Mouse (Mus musculus) CH12.LX (cell line): ENCODE results near the gene Pttg1ip. TPM values are rescaled to one million over a fixed set of nuclear protein-coding genes. Genes with fewer than 3 reads are reported as not detected.
A peak's percentile ranks its signal among the peaks of the same experiment; 100 is the strongest.

Source experiments
- DNase-seq: peaks from one replicate; pipeline ENCODE4 v3.0.0-alpha.2; 2013; ENCODE audit errors: extremely low read depth
- H3K27ac ChIP-seq: 2 replicates; pipeline ENCODE4 v1.5.1; 2012; ENCODE audit warnings: low read depth, mild to moderate bottlenecking, control low read depth, moderate library complexity; ENCODE audit not compliant: insufficient read depth
- H3K27me3 ChIP-seq: replicated peaks from 2 replicates; pipeline ENCODE3; 2012; ENCODE audit warnings: inconsistent platforms
- H3K36me3 ChIP-seq, 2 experiments: replicated peaks in 1 of 2; 2 replicates each; pipeline versions ENCODE3 to v1.6.1; 2012; ENCODE audit warnings: inconsistent platforms in 1 of 2, low read length in 1 of 2, mild to moderate bottlenecking in 1 of 2, mixed read lengths in 1 of 2, moderate library complexity in 1 of 2; ENCODE audit not compliant: control insufficient read depth in 1 of 2, insufficient read depth in 1 of 2
- H3K4me1 ChIP-seq, 2 experiments: 2 replicates each; pipeline ENCODE4 v1.6.1; 2012; ENCODE audit warnings: inconsistent platforms in 1 of 2, moderate library complexity in 1 of 2; ENCODE audit not compliant: insufficient read depth in 2 of 2, control insufficient read depth in 1 of 2
- H3K4me2 ChIP-seq: 2 replicates; pipeline ENCODE4 v1.6.1; 2012; ENCODE audit warnings: low read depth, mild to moderate bottlenecking, control low read depth; ENCODE audit not compliant: poor library complexity, insufficient read depth, severe bottlenecking
- H3K4me3 ChIP-seq, 3 experiments: fragments of 150-350 bp in 1 of 3; sonication (generic) in 1 of 3; replicated peaks in 1 of 3; 2 replicates each; pipeline versions ENCODE3 to v1.5.1; 2011 to 2012; ENCODE audit warnings: low read depth in 2 of 3, low read length in 2 of 3, mild to moderate bottlenecking in 2 of 3, moderate library complexity in 2 of 3, control low read depth in 1 of 3, improper control_type of control experiment in 1 of 3, inconsistent platforms in 1 of 3, mixed read lengths in 1 of 3; ENCODE audit not compliant: poor library complexity in 1 of 3
- H3K79me2 ChIP-seq: replicated peaks from 2 replicates; pipeline ENCODE4 v1.6.1; 2012; ENCODE audit warnings: mild to moderate bottlenecking, moderate library complexity; ENCODE audit not compliant: control insufficient read depth, poor library complexity, insufficient read depth, severe bottlenecking; ENCODE audit errors: extremely low read depth
- H3K9ac ChIP-seq: 2 replicates; pipeline ENCODE4 v1.6.1; 2012; ENCODE audit warnings: low read depth, mild to moderate bottlenecking, control low read depth, moderate library complexity; ENCODE audit not compliant: insufficient read depth
- H3K9me3 ChIP-seq: replicated peaks from 2 replicates; pipeline ENCODE3; 2012; ENCODE audit warnings: low read length, inconsistent platforms, mixed read lengths
- CHD1 ChIP-seq: IDR thresholded peaks from 2 replicates; pipeline ENCODE4 v1.6.1; 2012; ENCODE audit warnings: low read depth, low read length, improper control_type of control experiment, inconsistent platforms
- CHD2 ChIP-seq: IDR thresholded peaks from 2 replicates; pipeline ENCODE4 v1.6.1; 2011; ENCODE audit warnings: low read length, improper control_type of control experiment
- CTCF ChIP-seq, 2 experiments: IDR thresholded peaks in 1 of 2; conservative IDR thresholded peaks in 1 of 2; 2 replicates each; pipeline ENCODE4 v1.5.1; 2011 to 2012; ENCODE audit warnings: low read depth in 2 of 2, low read length in 2 of 2, improper control_type of control experiment in 1 of 2, inconsistent platforms in 1 of 2, mild to moderate bottlenecking in 1 of 2, moderate library complexity in 1 of 2
- EP300 ChIP-seq: IDR thresholded peaks from 2 replicates; pipeline ENCODE4 v1.6.1; 2011; ENCODE audit warnings: low read length, improper control_type of control experiment
- ETS1 ChIP-seq: conservative IDR thresholded peaks from 2 replicates; pipeline ENCODE4 v1.6.1; 2012; ENCODE audit warnings: low read depth, mild to moderate bottlenecking, inconsistent platforms, low read length, improper control_type of control experiment, moderate library complexity
- GABPA ChIP-seq: IDR thresholded peaks from 2 replicates; pipeline ENCODE4 v1.6.1; 2012; ENCODE audit warnings: low read depth, low read length, improper control_type of control experiment, inconsistent platforms; ENCODE audit not compliant: insufficient replicate concordance
- HCFC1 ChIP-seq: IDR thresholded peaks from 2 replicates; pipeline ENCODE4 v1.6.1; 2012; ENCODE audit warnings: low read depth, mild to moderate bottlenecking, inconsistent platforms, low read length, improper control_type of control experiment
- JUN ChIP-seq: IDR thresholded peaks from 2 replicates; pipeline ENCODE4 v1.6.1; 2011; ENCODE audit warnings: low read depth, mild to moderate bottlenecking, low read length, improper control_type of control experiment, moderate library complexity; ENCODE audit not compliant: insufficient read depth
- JUND ChIP-seq: conservative IDR thresholded peaks from 2 replicates; pipeline ENCODE4 v1.6.1; 2011; ENCODE audit warnings: low read depth, low read length, improper control_type of control experiment
- KAT2A ChIP-seq: IDR thresholded peaks from 2 replicates; pipeline ENCODE4 v1.6.1; 2012; ENCODE audit warnings: low read length, improper control_type of control experiment, inconsistent platforms; ENCODE audit not compliant: insufficient replicate concordance
- MAZ ChIP-seq: IDR thresholded peaks from 2 replicates; pipeline ENCODE4 v1.6.1; 2012; ENCODE audit warnings: low read depth, mild to moderate bottlenecking, inconsistent platforms, low read length, improper control_type of control experiment, moderate library complexity
- MEF2A ChIP-seq: IDR thresholded peaks from 2 replicates; pipeline ENCODE4 v1.6.1; 2014; ENCODE audit warnings: low read depth, mild to moderate bottlenecking, inconsistent platforms, low read length, improper control_type of control experiment, borderline replicate concordance
- MXI1 ChIP-seq: IDR thresholded peaks from 2 replicates; pipeline ENCODE4 v1.6.1; 2011; ENCODE audit warnings: mild to moderate bottlenecking, low read depth, low read length, improper control_type of control experiment
- NELFE ChIP-seq: IDR thresholded peaks from 2 replicates; pipeline ENCODE4 v1.6.1; 2011; ENCODE audit warnings: low read depth, low read length, improper control_type of control experiment
- NRF1 ChIP-seq: IDR thresholded peaks from 2 replicates; pipeline ENCODE4 v1.6.1; 2014; ENCODE audit warnings: low read depth, mild to moderate bottlenecking, inconsistent platforms, low read length, improper control_type of control experiment, moderate library complexity
- PAX5 ChIP-seq: IDR thresholded peaks from 2 replicates; pipeline ENCODE4 v1.6.1; 2012; ENCODE audit warnings: low read length, inconsistent platforms, mixed read lengths
- POLR2A ChIP-seq: IDR thresholded peaks from 2 replicates; pipeline ENCODE4 v1.6.1; 2011; ENCODE audit warnings: low read depth, mild to moderate bottlenecking, improper control_type of control experiment, low read length
- RAD21 ChIP-seq: IDR thresholded peaks from 2 replicates; pipeline ENCODE4 v1.6.1; 2011; ENCODE audit warnings: low read depth, mild to moderate bottlenecking, low read length, improper control_type of control experiment, moderate library complexity
- SIN3A ChIP-seq: IDR thresholded peaks from 2 replicates; pipeline ENCODE4 v1.6.1; 2012; ENCODE audit warnings: low read length, improper control_type of control experiment, inconsistent platforms
- SMC3 ChIP-seq: IDR thresholded peaks from 2 replicates; pipeline ENCODE4 v1.6.1; 2011; ENCODE audit warnings: low read depth, low read length, improper control_type of control experiment
- TCF12 ChIP-seq: IDR thresholded peaks from 2 replicates; pipeline ENCODE4 v1.6.1; 2014; ENCODE audit warnings: low read depth, mild to moderate bottlenecking, inconsistent platforms, low read length, improper control_type of control experiment
- USF2 ChIP-seq: conservative IDR thresholded peaks from 2 replicates; pipeline ENCODE4 v1.6.1; 2011; ENCODE audit warnings: low read depth, low read length, improper control_type of control experiment
- ZC3H11A ChIP-seq: IDR thresholded peaks from 2 replicates; pipeline ENCODE4 v1.6.1; 2012; ENCODE audit warnings: low read depth, mild to moderate bottlenecking, inconsistent platforms, low read length, improper control_type of control experiment
- ZKSCAN1 ChIP-seq: IDR thresholded peaks from 2 replicates; pipeline ENCODE4 v1.6.1; 2012; ENCODE audit warnings: low read depth, inconsistent platforms, low read length, improper control_type of control experiment, borderline replicate concordance
- ZMIZ1 ChIP-seq: IDR thresholded peaks from 2 replicates; pipeline ENCODE4 v1.6.1; 2012; ENCODE audit warnings: low read depth, mild to moderate bottlenecking, inconsistent platforms, low read length, improper control_type of control experiment
- ZNF384 ChIP-seq: IDR thresholded peaks from 2 replicates; pipeline ENCODE4 v1.6.1; 2012; ENCODE audit warnings: low read depth, low read length, improper control_type of control experiment, inconsistent platforms
- dilution Hi-C: fragments of 300-500 bp; cut with MboI; formaldehyde crosslinking; loops from 2 replicates; pipeline ENCODE4 v1.14.3; 2020; ENCODE audit warnings: low sequenced_read_pairs; ENCODE audit not compliant: extremely low pct_unique_long_range_greater_than_20kb, extremely low pct_ligation_motif_present
- in situ Hi-C: fragments of 300-500 bp; cut with MboI; formaldehyde crosslinking; loops from 3 replicates; pipeline ENCODE4 v1.14.3; 2019; ENCODE audit warnings: low sequenced_read_pairs, low pct_ligation_motif_present, low pct_unique_long_range_greater_than_20kb, mixed read lengths
- polyA plus RNA-seq: library from polyadenylated mRNA; unstranded; fragments of >175 nt; gene quantifications from 2 replicates; pipeline ENCODE4 v1.2.1, GENCODE M21; 2012; ENCODE audit warnings: low read depth; ENCODE audit not compliant: insufficient read length
- total RNA-seq, 2 experiments: library from RNA; depleted of rRNA; stranded (reverse); fragments of 300-350 nt in 1 of 2; fragments of >200 nt in 1 of 2; gene quantifications; 2 replicates each; pipeline ENCODE4 v1.2.3; 2012 to 2014

The Pttg1ip gene
- total and polyA plus RNA-seq, 3 experiments = 18.9 to 25.3 (median 20.7) TPM

GRCm38 (mm10) chr10:77626036-77626435, 44.5 kb downstream of the Pttg1ip start:
- Histone ChIP-seq H3K36me3 (peaks cover 18 to 54% of the 10 kb centered on the region in 2 experiments), H3K9me3 (no peaks in the 10 kb centered on the region), H3K27ac (no peak overlapping the region), H3K27me3 (no peaks in the 10 kb centered on the region), H3K4me1 (peaks cover 12 to 68% of the 10 kb centered on the region in 2 experiments), H3K4me3 (no peak overlapping the region), H3K79me2 (peaks cover 80% of the 10 kb centered on the region), H3K4me2 (no peak overlapping the region), H3K9ac (no peak overlapping the region)
- in situ Hi-C loops (loop anchor here (10.0 to 25.0 kb wide), 2 partner anchors 111 to 261 kb away; partner anchors contain the start of gene Fam207a), dilution Hi-C loops (no loop called here)
- DNase-seq = no peak
- TF ChIP-seq JUN (no peak), NRF1 (no peak), GABPA (no peak), TCF12 (no peak), PAX5 (no peak), MAZ (no peak), ZMIZ1 (no peak), ZNF384 (no peak), ZC3H11A (no peak), EP300 (no peak), POLR2A (no peak), SIN3A (no peak)

- in situ Hi-C loops = loop anchor here (10.0 to 25.0 kb wide), 2 partner anchors 112 to 261 kb away; partner anchors contain the start of gene Fam207a
- H3K36me3 ChIP-seq = peaks cover 21 to 60% of the 10 kb centered on the region in 2 experiments
- no peak for TF ChIP-seq ETS1
- TF ChIP-seq HCFC1 = no peak
- no peak for TF ChIP-seq PAX5
- no peak for TF ChIP-seq ZC3H11A
- no peak for TF ChIP-seq ZMIZ1
- no peak for TF ChIP-seq MEF2A
- no peak for TF ChIP-seq GABPA
- TF ChIP-seq RAD21 = no peak
- no peak for TF ChIP-seq USF2
- no peak for TF ChIP-seq ZKSCAN1
- no peak for TF ChIP-seq CHD2
- TF ChIP-seq NELFE = no peak
- TF ChIP-seq SIN3A = no peak
- no peak for TF ChIP-seq CHD1
- no peak for TF ChIP-seq KAT2A
- TF ChIP-seq POLR2A = no peak
- TF ChIP-seq SMC3 = no peak
- no peak for TF ChIP-seq JUND
- TF ChIP-seq MXI1 = no peak
- TF ChIP-seq CTCF (conservative IDR thresholded peaks at IDR 0.05 in 1 of 2, IDR thresholded peaks at IDR 0.05 in 1 of 2; ENCODE audit: low read depth in 2 of 2, low read length in 2 of 2) = no peak
- no peak overlapping the region for H3K4me2 ChIP-seq
- dilution Hi-C loops = no loop called here
- H3K4me1 ChIP-seq = peaks cover 12 to 71% of the 10 kb centered on the region in 2 experiments
- DNase-seq = no peak
- H3K27me3 ChIP-seq = no peaks in the 10 kb centered on the region
- H3K79me2 ChIP-seq = peaks cover 80% of the 10 kb centered on the region
- H3K9me3 ChIP-seq = no peaks in the 10 kb centered on the region
- H3K9ac ChIP-seq = no peak overlapping the region
- peak overlapping the region; percentile 10; the same call in 1 of the 2 replicates for H3K27ac ChIP-seq
- no peak overlapping the region for H3K4me3 ChIP-seq
Measured at GRCm38 (mm10) chr10:77626591-77626990, 45.1 kb downstream of the Pttg1ip start.
